In genomic region chr4:114467371-114468094, GRCm38 (mm10) we compare ENCODE assay signal across 12 mouse cellular contexts.
A peak's percentile ranks its signal among the peaks of the same experiment; 100 is the strongest.
DNase-seq lines count a peak whose midpoint lies in the region; ATAC-seq lines count a peak whose summit lies in the region.
"Had no signal": no experiment of that assay in that cellular context is flagged by ENCODE, and none has a peak within 500 bp of the region (broad histone marks: within the 10 kb centered on the region; RNA-seq: fewer than 3 reads in every experiment).

No protein-coding gene starts in this region.

- DNase-seq in frontal cortex, postnatal 25 days (ENCODE audit: low spot score in 2 of 2) = no peak
- no peak for DNase-seq in lung, postnatal 25 days (ENCODE audit: low spot score)
- no peak for DNase-seq in right cerebral cortex, adult 2 months (ENCODE audit: low spot score in 2 of 2)
- DNase-seq: cerebellum, postnatal 25 days had no signal

- no peaks in the 10 kb centered on the region for H3K36me3 ChIP-seq in lung, embryonic 15.5 days
- H3K36me3 ChIP-seq: limb, embryonic 13.5 days; midbrain, embryonic 13.5 days had no signal

- H3K4me2 ChIP-seq in lung, embryonic 15.5 days = no peak overlapping the region; the same call in 1 of the 2 replicates
- H3K4me2 ChIP-seq: limb, embryonic 13.5 days; midbrain, embryonic 13.5 days had no signal

- no peak overlapping the region for H3K9ac ChIP-seq in lung, embryonic 15.5 days
- H3K9ac ChIP-seq: limb, embryonic 13.5 days; midbrain, embryonic 13.5 days had no signal

- no peaks in the 10 kb centered on the region for H3K9me3 ChIP-seq in lung, embryonic 15.5 days
- H3K9me3 ChIP-seq: limb, embryonic 13.5 days; midbrain, embryonic 13.5 days had no signal

- H3K27ac ChIP-seq in lung, embryonic 15.5 days = no peak overlapping the region
- H3K27ac ChIP-seq: limb, embryonic 13.5 days; midbrain, embryonic 13.5 days had no signal

- H3K4me1 ChIP-seq in lung, embryonic 15.5 days = peaks cover 33% of the 10 kb centered on the region

- 24% methylated on average over 6 of the region's 6 CpGs for WGBS in lung, embryonic 15.5 days

- no peaks in the 10 kb centered on the region for H3K27me3 ChIP-seq in lung, embryonic 15.5 days
- H3K27me3 ChIP-seq: midbrain, embryonic 13.5 days had no signal

- H3K4me3 ChIP-seq in lung, embryonic 15.5 days = no peak overlapping the region
- H3K4me3 ChIP-seq: limb, embryonic 13.5 days; midbrain, embryonic 13.5 days had no signal

- ATAC-seq in frontal cortex, adult (ENCODE audit: low TSS enrichment) = 0 out of 2 replicates have a peak, but pooled peaks have one; percentile 3
- ATAC-seq in lung, embryonic 15.5 days (ENCODE audit: borderline replicate concordance, extremely low read depth, low FRiP score, low TSS enrichment) = peak; percentile 50; the same call in 1 of the 2 replicates
- ATAC-seq in granulocyte monocyte progenitor cell, adult 5-6 weeks (replicated peaks; ENCODE audit: poor library complexity, severe bottlenecking) = 0 out of 2 replicates have a peak, but pooled peaks have one; percentile 20
- peak; percentile 24; the same call in 1 of the 2 replicates for ATAC-seq in megakaryocyte progenitor cell, adult 5-6 weeks (replicated peaks; ENCODE audit: poor library complexity)
- ATAC-seq in monocyte, adult 5-6 weeks (replicated peaks; ENCODE audit: insufficient number of reproducible peaks, low FRiP score, low TSS enrichment, poor library complexity, severe bottlenecking) = no peak
- ATAC-seq: CD4-positive, CD25-positive, alpha-beta regulatory T cell, adult 4 months had no signal
